Mouse (Mus musculus) stomach, postnatal 0 days (tissue): Measurements from ENCODE around the gene Tarsl2. TPM values are rescaled to one million over a fixed set of nuclear protein-coding genes. Genes with fewer than 3 reads are reported as not detected.

Source experiments
- ATAC-seq: fragments of 200-750 bp; cut with Nextera tagmentation; 2 replicates; pipeline ENCODE4 v1.8.0; 2017; ENCODE audit not compliant: low FRiP score, low TSS enrichment
- DNase-seq: peaks from one replicate; pipeline ENCODE4 v3.0.0-alpha.2; 2016; ENCODE audit warnings: low spot score
- H3K27ac ChIP-seq: fragments of 300-500 bp; sonication (generic); replicated peaks from 2 replicates; pipeline ENCODE4 v1.5.1; 2014; ENCODE audit warnings: mild to moderate bottlenecking, control low read depth
- H3K27me3 ChIP-seq: fragments of 300-500 bp; sonication (generic); 2 replicates; pipeline ENCODE4 v1.6.1; 2014; ENCODE audit warnings: low read length; ENCODE audit not compliant: control insufficient read depth, insufficient read depth
- H3K36me3 ChIP-seq: fragments of 300-500 bp; sonication (generic); 2 replicates; pipeline ENCODE4 v1.6.1; 2014; ENCODE audit warnings: low read length, mixed read lengths; ENCODE audit not compliant: control insufficient read depth, insufficient read depth
- H3K4me1 ChIP-seq: fragments of 300-500 bp; sonication (generic); replicated peaks from 2 replicates; pipeline ENCODE4 v1.6.1; 2014; ENCODE audit warnings: antibody characterized with exemption; ENCODE audit not compliant: control insufficient read depth, insufficient read depth
- H3K4me2 ChIP-seq: fragments of 300-500 bp; sonication (generic); replicated peaks from 2 replicates; pipeline ENCODE4 v1.6.1; 2014; ENCODE audit warnings: low read depth, mild to moderate bottlenecking, control low read depth, moderate library complexity
- H3K4me3 ChIP-seq: fragments of 300-500 bp; sonication (generic); 2 replicates; pipeline ENCODE4 v1.5.1; 2014; ENCODE audit warnings: low read depth, low read length, control low read depth
- H3K9ac ChIP-seq: fragments of 300-500 bp; sonication (generic); 2 replicates; pipeline ENCODE4 v1.6.1; 2014; ENCODE audit warnings: mild to moderate bottlenecking, low read length, control low read depth, mixed read lengths
- H3K9me3 ChIP-seq: fragments of 300-500 bp; sonication (generic); 2 replicates; pipeline ENCODE4 v1.6.1; 2016; ENCODE audit warnings: low read length; ENCODE audit not compliant: control insufficient read depth
- CTCF ChIP-seq: IDR thresholded peaks from 2 replicates; pipeline ENCODE4 v1.5.1; 2016; ENCODE audit warnings: antibody characterized with exemption, low read depth, mild to moderate bottlenecking, moderate library complexity
- EP300 ChIP-seq: optimal IDR thresholded peaks from 2 replicates; pipeline ENCODE3; 2016; ENCODE audit warnings: antibody characterized with exemption
- WGBS: fragments of 180-500 bp; shearing (Covaris S2); extraction: QIAGEN DNeasy Blood & Tissue Kit; methylation state at CpG from one replicate; pipeline ENCODE4 v1.1.7; 2014; 5-methylcytosine and 5-hydroxymethylcytosine counted together
- polyA plus RNA-seq: library from polyadenylated mRNA; unstranded; fragments of >200 nt; fragmentation: Nextera tagmentation; extraction: Ambion mirVana; gene quantifications from 2 replicates; pipeline ENCODE4 v1.2.1, GENCODE M21; 2015

Gene Tarsl2
- polyA plus RNA-seq, 1 experiment from 2014 or later, result 5.2 TPM

DNA sequence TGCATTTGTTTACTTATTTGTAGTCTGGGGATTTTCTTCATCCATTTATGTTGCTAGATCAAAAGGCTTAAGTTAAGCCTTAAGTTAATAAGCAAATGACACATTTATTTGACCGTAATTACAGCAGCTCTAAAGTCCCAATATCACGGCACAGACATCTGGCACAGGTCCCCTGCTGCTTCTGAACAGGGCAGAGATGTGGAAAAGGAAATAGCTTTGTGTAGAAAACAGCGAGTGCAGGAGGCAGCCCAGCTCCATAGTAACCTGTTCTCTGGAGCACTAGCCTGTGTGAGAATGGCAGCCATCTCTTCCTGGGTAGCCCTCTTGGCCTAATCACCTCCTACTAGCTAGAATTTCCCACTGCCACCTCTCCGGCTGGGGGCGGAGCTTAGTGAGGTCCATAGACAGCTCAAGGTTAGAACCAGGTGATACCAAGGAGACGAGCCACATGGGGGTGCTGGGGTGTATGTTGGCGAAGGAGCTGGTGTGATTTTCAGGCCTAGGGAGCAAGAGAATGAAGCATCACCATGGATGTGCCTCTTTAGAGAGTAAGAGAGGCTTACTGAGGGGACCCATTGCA is 39.6 kb downstream of the Tarsl2 start:
- H3K4me2 ChIP-seq, result no peak overlapping the region
- H3K9me3 ChIP-seq, result no peaks in the 10 kb centered on the region
- no peaks in the 10 kb centered on the region for H3K36me3 ChIP-seq
- no peak for ATAC-seq
- no peak for DNase-seq
- H3K4me3 ChIP-seq, result no peak overlapping the region
- no peak overlapping the region for H3K27ac ChIP-seq
- H3K4me1 ChIP-seq, result no peaks in the 10 kb centered on the region
- no peaks in the 10 kb centered on the region for H3K27me3 ChIP-seq
- 64% methylated on average over 7 of the region's 7 CpGs for WGBS
- no peak overlapping the region for H3K9ac ChIP-seq
- TF ChIP-seq CTCF (no peak), EP300 (no peak)

DNA sequence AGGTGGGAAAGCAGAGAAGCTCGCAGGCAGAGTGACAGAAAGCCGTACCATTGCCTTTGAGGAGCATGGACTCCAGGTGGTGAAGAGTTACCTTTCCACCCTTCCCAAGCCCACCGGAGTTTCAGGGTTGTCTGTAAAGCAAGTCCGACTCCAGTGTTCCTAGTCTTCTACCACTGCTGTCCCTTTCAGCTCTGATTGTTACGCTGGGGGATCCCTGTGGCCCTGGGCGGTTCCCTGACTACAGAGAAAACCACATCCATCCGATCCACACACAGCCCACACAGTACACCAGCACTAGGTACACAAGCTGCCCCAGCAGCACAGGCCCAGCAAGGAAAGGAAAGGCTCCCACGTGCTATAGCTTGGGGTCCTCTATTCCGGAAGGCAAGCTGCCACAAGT is 42.0 kb downstream of the Tarsl2 start:
- no peak overlapping the region for H3K4me3 ChIP-seq
- no peak overlapping the region for H3K4me2 ChIP-seq
- H3K27ac ChIP-seq, result no peak overlapping the region
- H3K27me3 ChIP-seq, result no peaks in the 10 kb centered on the region
- H3K36me3 ChIP-seq, result no peaks in the 10 kb centered on the region
- H3K4me1 ChIP-seq, result no peaks in the 10 kb centered on the region
- no peaks in the 10 kb centered on the region for H3K9me3 ChIP-seq
- ATAC-seq, result no peak
- no peak for DNase-seq
- 91% methylated on average over 9 of the region's 9 CpGs for WGBS
- H3K9ac ChIP-seq, result no peak overlapping the region
- no peak for TF ChIP-seq CTCF

DNA sequence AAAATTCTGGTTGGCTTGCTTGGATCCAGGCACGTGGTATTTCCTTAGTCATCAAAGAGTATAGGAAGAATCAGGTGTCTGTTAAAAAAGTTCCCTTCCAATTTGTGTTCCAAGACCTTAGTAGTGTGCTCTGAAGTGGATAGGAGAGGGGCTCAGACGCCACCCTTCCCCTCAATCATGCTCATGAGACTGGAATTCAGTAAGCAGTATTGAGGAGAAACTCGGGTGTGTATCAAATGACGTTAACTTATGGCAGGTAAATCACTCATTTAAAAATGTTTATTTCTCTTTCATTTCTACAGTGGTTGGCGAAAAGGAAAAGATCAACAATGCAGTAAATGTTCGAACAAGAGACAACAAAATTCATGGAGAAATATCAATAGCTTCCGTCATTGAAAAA is 46.2 kb downstream of the Tarsl2 start, which contains the start of gene Tm2d3:
Tm2d3 (plus strand) TSS at position 301 of the 400 bp plus-strand sequence.
- 87% methylated on average over 7 of the region's 7 CpGs for WGBS

DNA sequence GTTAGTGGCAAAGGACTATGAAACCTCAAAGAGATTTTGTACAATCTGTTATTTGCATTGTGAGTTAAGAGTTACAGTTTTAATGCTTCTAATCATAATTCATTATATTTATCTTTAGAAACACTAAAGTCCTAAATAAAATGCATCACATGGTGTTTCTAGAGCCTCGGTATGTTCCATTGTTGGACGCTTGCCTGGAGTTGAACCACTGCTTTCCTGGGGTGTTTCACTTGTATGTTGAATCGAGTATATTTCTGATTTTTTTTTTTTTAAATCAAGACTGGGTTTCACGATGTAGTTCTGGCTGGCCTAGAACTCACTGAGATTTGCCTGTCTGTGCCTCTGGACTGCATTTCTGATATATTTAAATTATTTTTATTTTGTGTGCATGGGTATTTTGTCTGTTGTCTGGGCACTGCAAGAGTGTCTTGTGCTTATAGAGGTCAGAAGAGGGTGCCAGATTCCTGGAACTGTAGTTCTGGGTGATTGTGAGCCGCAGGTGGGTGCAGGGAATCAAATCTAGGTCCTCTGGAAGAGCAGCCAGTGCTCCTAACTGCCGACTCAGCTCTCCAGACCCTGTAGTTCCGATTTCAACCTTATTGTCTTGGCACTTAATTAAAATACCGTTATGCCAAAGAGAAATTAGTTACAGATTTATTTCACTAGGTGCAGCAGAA is 47.4 kb downstream of the Tarsl2 start:
- Histone ChIP-seq H3K4me1 (no peaks in the 10 kb centered on the region), H3K9me3 (no peaks in the 10 kb centered on the region), H3K9ac (no peak overlapping the region), H3K27ac (no peak overlapping the region), H3K27me3 (no peaks in the 10 kb centered on the region), H3K4me3 (no peak overlapping the region), H3K4me2 (no peak overlapping the region), H3K36me3 (no peaks in the 10 kb centered on the region)
- DNase-seq (no peak), ATAC-seq (no peak)
- TF ChIP-seq EP300 (no peak), CTCF (no peak)
- WGBS, result 74% methylated on average over 8 of the region's 8 CpGs

More for the DNA sequence above, 46.2 kb downstream of the Tarsl2 start, which contains the start of gene Tm2d3:
- Histone ChIP-seq H3K27ac (no peak within 1 kb of the TSS), H3K4me2 (no peak within 1 kb of the TSS), H3K9ac (no peak within 1 kb of the TSS), H3K9me3 (no peaks in the 10 kb centered on the region), H3K4me1 (no peaks in the 10 kb centered on the region), H3K36me3 (no peaks in the 10 kb centered on the region), H3K4me3 (no peak within 1 kb of the TSS), H3K27me3 (no peaks in the 10 kb centered on the region)
- ATAC-seq (no peak), DNase-seq (no peak)
- TF ChIP-seq EP300, result no peak
- no peak for TF ChIP-seq CTCF

DNA sequence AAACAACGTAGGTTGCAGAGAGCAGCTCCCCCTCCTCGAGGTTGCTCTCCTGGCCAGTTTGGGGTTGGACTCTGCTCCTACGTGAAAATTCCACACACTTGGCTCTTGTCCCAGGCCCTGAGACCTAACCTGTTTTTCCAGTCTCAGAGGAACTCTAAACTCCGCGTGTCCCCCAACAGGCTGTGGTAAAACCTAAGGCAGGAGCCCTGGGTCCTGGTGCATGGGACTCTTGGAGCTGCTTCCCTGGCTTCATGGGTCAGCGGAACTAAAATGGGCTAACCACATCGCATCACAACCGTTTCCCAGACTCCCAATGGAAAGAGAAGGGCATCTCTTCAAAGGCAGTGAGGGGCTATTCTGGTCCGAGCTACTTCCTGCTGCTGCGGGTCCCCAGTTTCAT is 48.2 kb downstream of the Tarsl2 start:
- DNase-seq, result peak; percentile 85
- peak overlapping the region; percentile 92 for H3K4me3 ChIP-seq
- no peak for TF ChIP-seq EP300
- TF ChIP-seq CTCF, result no peak
- H3K4me1 ChIP-seq, result no peaks in the 10 kb centered on the region
- H3K4me2 ChIP-seq, result peak overlapping the region; percentile 91
- peak overlapping the region; percentile 88 for H3K27ac ChIP-seq
- H3K27me3 ChIP-seq, result no peaks in the 10 kb centered on the region
- WGBS, result 0% methylated on average over 10 of the region's 10 CpGs
- H3K9me3 ChIP-seq, result no peaks in the 10 kb centered on the region
- ATAC-seq, result peak; percentile 81
- H3K36me3 ChIP-seq, result peaks cover under 1% of the 10 kb centered on the region; the same call in 1 of the 2 replicates
- H3K9ac ChIP-seq, result peak overlapping the region; percentile 81

DNA sequence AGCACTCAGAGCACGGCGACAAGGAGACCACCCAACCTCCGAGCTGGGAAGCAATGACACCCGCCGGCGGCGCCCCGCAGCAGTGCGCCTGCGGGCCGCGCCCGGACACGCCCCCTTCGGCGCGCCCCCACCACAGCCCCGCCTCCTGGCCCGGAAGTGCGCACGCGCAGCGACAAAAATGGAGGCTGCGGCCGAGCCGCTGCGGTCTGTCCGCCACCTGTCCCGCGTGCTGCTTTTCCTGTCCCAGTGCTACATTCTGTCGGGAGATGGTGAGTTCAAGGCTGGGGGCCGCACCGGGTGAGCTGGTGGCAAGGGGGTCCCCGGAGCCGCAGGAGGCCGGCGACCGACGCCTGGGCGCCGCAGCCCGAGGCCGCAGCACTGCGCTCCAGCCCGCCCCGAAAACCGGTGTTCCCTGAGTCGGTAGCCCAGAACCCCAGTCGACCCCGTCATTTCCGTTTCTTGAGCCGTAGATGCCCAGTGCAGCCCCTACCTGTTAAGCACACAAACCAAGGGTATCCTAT is 48.7 kb downstream of the Tarsl2 start:
- peak; percentile 93 for ATAC-seq
- Histone ChIP-seq H3K27me3 (no peaks in the 10 kb centered on the region), H3K4me2 (peak overlapping the region; percentile 91), H3K4me1 (no peaks in the 10 kb centered on the region), H3K27ac (peak overlapping the region; percentile 88), H3K36me3 (peaks cover 4% of the 10 kb centered on the region; the same call in 1 of the 2 replicates), H3K9ac (peak overlapping the region; percentile 81), H3K4me3 (peak overlapping the region; percentile 92), H3K9me3 (no peaks in the 10 kb centered on the region)
- peak; percentile 88 for DNase-seq
- TF ChIP-seq EP300, result no peak
- WGBS, result under 1% methylated on average over 48 of the region's 52 CpGs
